Mouse (Mus musculus): ENCODE results near the gene Azin2. TPM values are rescaled to one million over a fixed set of nuclear protein-coding genes. Genes with fewer than 3 reads are reported as not detected.

The Azin2 gene
- polyA plus RNA-seq, 1 experiment from 2014 or later: 17.5 TPM

DNA sequence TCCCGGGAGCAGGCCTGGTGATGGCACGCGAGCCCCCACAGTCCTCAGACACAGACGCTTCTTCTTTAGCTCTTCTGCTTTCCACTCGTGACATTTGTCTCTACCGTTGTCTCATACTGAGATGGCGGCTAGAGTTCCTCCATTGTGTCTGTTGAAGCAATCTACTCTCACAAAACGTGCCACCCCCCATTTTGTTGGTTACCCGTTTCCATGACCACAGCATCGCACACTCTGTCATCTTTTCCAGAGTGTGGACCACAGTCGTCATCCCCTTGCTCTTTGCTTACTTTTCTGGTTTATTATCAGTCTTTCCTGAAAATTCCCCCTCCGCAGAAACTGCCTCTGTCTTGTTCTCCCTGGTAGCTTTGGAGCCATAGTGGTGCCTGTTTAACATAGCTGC, 68.1 kb downstream of the Azin2 start:
- H3K9me3 ChIP-seq (ENCODE audit: control insufficient read depth, low read length): no peaks in the 10 kb centered on the region
- H3K4me3 ChIP-seq (ENCODE audit: low read depth, low read length): no peak overlapping the region
- H3K4me2 ChIP-seq (ENCODE audit: low read length): no peak overlapping the region
- WGBS: 79% methylated on average over 12 of the region's 12 CpGs
- H3K36me3 ChIP-seq (ENCODE audit: control insufficient read depth, insufficient read depth, low read length): no peaks in the 10 kb centered on the region
- H3K4me1 ChIP-seq (replicated peaks; ENCODE audit: control insufficient read depth, insufficient read depth, low read length): peaks cover 16% of the 10 kb centered on the region
- no peak overlapping the region for H3K27ac ChIP-seq (ENCODE audit: low read depth)
- DNase-seq (ENCODE audit: low spot score): no peak
- ATAC-seq (replicated peaks; ENCODE audit: low FRiP score, low TSS enrichment, low read depth): no peak
- no peaks in the 10 kb centered on the region for H3K27me3 ChIP-seq (replicated peaks; ENCODE audit: control insufficient read depth, insufficient read depth, low read length)
- H3K9ac ChIP-seq (ENCODE audit: low read length): no peak overlapping the region

DNA sequence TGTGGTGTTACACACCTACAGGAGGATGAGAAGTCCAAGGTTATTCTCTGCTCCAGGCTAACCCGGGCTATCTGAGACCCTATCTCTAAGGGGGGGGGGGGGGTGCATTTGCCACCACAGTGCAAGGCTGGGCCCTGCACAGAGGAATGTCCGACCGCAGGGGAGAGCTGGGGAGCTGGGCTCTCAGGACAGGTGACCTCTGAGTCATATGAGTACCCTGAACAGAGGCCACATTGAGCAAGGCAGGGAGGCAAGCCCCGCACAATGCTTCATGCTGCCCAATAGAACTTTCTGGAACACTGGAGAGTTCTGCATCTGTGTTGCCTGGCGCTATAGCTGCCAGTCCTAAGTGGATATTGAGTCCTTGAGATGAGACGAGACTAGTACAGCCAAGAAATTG, 70.1 kb downstream of the Azin2 start:
- H3K4me3 ChIP-seq (ENCODE audit: low read depth, low read length): no peak overlapping the region
- H3K27me3 ChIP-seq (replicated peaks; ENCODE audit: control insufficient read depth, insufficient read depth, low read length): no peaks in the 10 kb centered on the region
- no peak overlapping the region for H3K9ac ChIP-seq (ENCODE audit: low read length)
- 0 out of 2 replicates have a peak, but pooled peaks cover 3% of the 10 kb centered on the region for H3K36me3 ChIP-seq (ENCODE audit: control insufficient read depth, insufficient read depth, low read length)
- no peak overlapping the region for H3K27ac ChIP-seq (ENCODE audit: low read depth)
- 87% methylated on average over 6 of the region's 6 CpGs for WGBS
- no peaks in the 10 kb centered on the region for H3K9me3 ChIP-seq (ENCODE audit: control insufficient read depth, low read length)
- peaks cover under 1% of the 10 kb centered on the region; the same call in 1 of the 2 replicates for H3K4me1 ChIP-seq (replicated peaks; ENCODE audit: control insufficient read depth, insufficient read depth, low read length)
- ATAC-seq (replicated peaks; ENCODE audit: low FRiP score, low TSS enrichment, low read depth): no peak
- H3K4me2 ChIP-seq (ENCODE audit: low read length): no peak overlapping the region
- DNase-seq (ENCODE audit: low spot score): no peak

DNA sequence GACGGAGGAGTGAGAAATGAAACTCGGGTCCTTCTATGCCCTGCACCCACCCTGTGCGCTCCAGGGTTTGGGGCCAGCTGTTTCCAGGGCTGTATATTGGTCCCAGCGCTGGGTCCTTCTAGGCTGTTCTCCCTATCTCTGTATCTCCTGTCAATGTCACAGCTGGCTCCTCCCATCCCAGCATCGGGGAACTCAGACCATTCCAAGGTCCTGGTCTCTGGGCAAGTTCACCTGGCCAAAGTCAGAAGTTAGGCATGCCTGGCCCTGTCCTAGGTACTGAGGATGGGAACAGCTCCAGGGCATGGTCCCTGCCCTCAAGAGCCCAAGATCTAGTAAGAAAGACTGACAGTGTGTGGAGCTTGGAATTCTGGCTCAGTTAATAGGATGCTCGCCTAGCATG, 70.5 kb downstream of the Azin2 start:
- Histone ChIP-seq H3K4me1 (replicated peaks; ENCODE audit: control insufficient read depth, insufficient read depth, low read length) (peaks cover 5% of the 10 kb centered on the region; the same call in 1 of the 2 replicates), H3K4me3 (ENCODE audit: low read depth, low read length) (no peak overlapping the region), H3K36me3 (ENCODE audit: control insufficient read depth, insufficient read depth, low read length) (0 out of 2 replicates have a peak, but pooled peaks cover 3% of the 10 kb centered on the region), H3K27ac (ENCODE audit: low read depth) (no peak overlapping the region), H3K9me3 (ENCODE audit: control insufficient read depth, low read length) (no peaks in the 10 kb centered on the region), H3K9ac (ENCODE audit: low read length) (no peak overlapping the region), H3K27me3 (replicated peaks; ENCODE audit: control insufficient read depth, insufficient read depth, low read length) (no peaks in the 10 kb centered on the region), H3K4me2 (ENCODE audit: low read length) (no peak overlapping the region)
- DNase-seq (ENCODE audit: low spot score) (no peak), ATAC-seq (replicated peaks; ENCODE audit: low FRiP score, low TSS enrichment, low read depth) (no peak)
- 67% methylated on average over 6 of the region's 6 CpGs for WGBS

DNA sequence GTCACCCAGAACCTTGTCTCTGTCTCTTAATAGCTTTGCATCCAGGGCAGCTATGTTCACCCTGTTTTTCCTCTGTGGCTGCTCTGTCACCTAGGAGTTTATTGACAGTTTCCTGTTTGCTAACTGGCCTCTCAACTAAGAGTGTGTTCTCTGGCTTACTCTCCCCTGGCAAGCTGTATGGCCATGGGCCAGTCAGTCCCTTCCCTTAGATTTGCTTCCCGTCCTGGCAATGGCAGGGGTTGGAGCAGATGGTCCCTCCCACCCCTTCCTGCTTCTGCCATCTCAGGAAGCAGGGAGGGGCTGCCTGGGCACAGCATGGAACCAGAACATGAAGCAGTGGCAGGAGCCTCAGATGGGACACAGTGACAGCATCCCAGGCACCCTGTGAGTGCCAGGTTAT, 71.1 kb downstream of the Azin2 start:
- Histone ChIP-seq H3K4me1 (replicated peaks; ENCODE audit: control insufficient read depth, insufficient read depth, low read length) (peaks cover 7% of the 10 kb centered on the region; the same call in 1 of the 2 replicates), H3K9me3 (ENCODE audit: control insufficient read depth, low read length) (no peaks in the 10 kb centered on the region), H3K9ac (ENCODE audit: low read length) (no peak overlapping the region), H3K36me3 (ENCODE audit: control insufficient read depth, insufficient read depth, low read length) (0 out of 2 replicates have a peak, but pooled peaks cover 3% of the 10 kb centered on the region), H3K4me3 (ENCODE audit: low read depth, low read length) (no peak overlapping the region), H3K4me2 (ENCODE audit: low read length) (no peak overlapping the region), H3K27ac (ENCODE audit: low read depth) (no peak overlapping the region), H3K27me3 (replicated peaks; ENCODE audit: control insufficient read depth, insufficient read depth, low read length) (no peaks in the 10 kb centered on the region)
- no peak for DNase-seq (ENCODE audit: low spot score)
- 24% methylated on average over 1 of the region's 1 CpGs for WGBS
- ATAC-seq (replicated peaks; ENCODE audit: low FRiP score, low TSS enrichment, low read depth): no peak

DNA sequence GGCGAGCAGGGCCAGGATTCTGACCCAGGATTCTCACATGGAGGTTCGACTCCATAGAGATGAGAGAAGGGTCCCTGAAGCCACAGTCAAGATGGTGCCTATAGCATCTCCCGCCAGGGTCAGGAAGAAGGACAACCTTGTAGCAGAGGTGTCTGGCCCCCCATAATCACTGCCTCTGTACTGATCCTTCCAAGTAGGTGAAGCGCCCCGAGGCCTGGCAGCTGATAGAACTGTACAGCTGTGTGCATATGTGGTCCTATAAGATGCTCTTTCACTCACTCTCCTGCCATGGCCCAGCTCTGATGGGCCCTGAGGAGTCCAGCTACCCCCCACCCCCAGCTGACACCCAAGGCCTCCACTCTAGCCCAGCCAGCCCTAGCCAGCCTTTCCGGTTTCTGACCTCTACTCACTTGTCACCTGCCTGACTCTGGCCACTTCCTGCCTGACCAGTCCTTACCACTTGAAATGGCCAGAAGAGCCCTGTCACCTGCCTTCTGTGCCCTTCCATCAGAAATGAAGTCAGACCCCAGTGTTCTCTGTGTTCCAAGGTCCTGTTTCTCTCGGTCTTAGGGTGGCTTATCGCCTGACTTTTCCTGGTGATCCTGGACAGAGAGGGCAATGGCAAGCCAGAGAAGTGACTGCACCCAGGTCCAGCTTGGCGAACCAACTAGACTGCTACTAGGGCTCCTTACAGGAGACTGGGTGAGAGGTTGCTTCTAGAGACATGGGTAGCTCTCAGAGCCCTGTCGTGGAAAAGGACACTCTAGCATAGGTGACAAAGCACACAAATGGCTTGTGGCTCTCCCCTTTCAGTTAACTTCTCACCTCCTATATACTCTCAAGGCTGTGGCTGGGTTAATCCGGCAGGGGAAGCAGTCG, 72.3 kb downstream of the Azin2 start:
- Histone ChIP-seq H3K4me2 (ENCODE audit: low read length) (no peak overlapping the region), H3K4me3 (ENCODE audit: low read depth, low read length) (no peak overlapping the region), H3K9ac (ENCODE audit: low read length) (no peak overlapping the region), H3K36me3 (ENCODE audit: control insufficient read depth, insufficient read depth, low read length) (0 out of 2 replicates have a peak, but pooled peaks cover 3% of the 10 kb centered on the region), H3K27me3 (replicated peaks; ENCODE audit: control insufficient read depth, insufficient read depth, low read length) (no peaks in the 10 kb centered on the region), H3K4me1 (replicated peaks; ENCODE audit: control insufficient read depth, insufficient read depth, low read length) (peaks cover 7% of the 10 kb centered on the region; the same call in 1 of the 2 replicates), H3K9me3 (ENCODE audit: control insufficient read depth, low read length) (no peaks in the 10 kb centered on the region), H3K27ac (ENCODE audit: low read depth) (no peak overlapping the region)
- DNase-seq (ENCODE audit: low spot score): no peak
- WGBS: 75% methylated on average over 12 of the region's 12 CpGs
- ATAC-seq (replicated peaks; ENCODE audit: low FRiP score, low TSS enrichment, low read depth): no peak

DNA sequence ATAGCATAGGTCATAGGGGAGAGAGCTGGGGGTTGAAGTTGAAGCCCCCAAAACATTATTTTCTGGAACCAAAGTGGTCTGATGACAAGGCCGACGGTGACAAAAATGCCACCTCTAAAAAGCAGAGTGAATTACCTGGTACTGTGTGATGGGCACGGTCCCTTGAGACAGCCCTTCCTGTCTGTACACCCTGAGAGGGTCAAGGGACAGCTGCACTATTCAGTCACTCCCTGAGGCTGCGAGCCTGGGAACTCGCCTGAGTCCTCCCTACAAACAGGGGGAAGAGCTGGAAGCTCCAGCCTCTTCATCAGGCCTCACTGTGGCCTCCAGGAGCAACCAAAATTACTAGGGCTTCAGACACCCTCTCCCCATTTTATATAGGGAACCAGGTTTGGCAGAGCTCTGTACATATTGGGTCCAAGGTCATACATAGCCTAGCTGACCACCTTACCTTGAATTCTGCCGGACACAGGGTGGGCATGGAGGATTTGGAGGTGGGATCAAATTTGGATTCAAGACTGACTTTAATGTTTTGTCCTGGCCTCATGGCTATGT, 73.7 kb downstream of the Azin2 start:
- Histone ChIP-seq H3K4me3 (ENCODE audit: low read depth, low read length) (no peak overlapping the region), H3K4me1 (replicated peaks; ENCODE audit: control insufficient read depth, insufficient read depth, low read length) (peaks cover 7% of the 10 kb centered on the region; the same call in 1 of the 2 replicates), H3K27me3 (replicated peaks; ENCODE audit: control insufficient read depth, insufficient read depth, low read length) (no peaks in the 10 kb centered on the region), H3K9ac (ENCODE audit: low read length) (no peak overlapping the region), H3K27ac (ENCODE audit: low read depth) (no peak overlapping the region), H3K36me3 (ENCODE audit: control insufficient read depth, insufficient read depth, low read length) (0 out of 2 replicates have a peak, but pooled peaks cover 3% of the 10 kb centered on the region), H3K4me2 (ENCODE audit: low read length) (no peak overlapping the region), H3K9me3 (ENCODE audit: control insufficient read depth, low read length) (no peaks in the 10 kb centered on the region)
- ATAC-seq (replicated peaks; ENCODE audit: low FRiP score, low TSS enrichment, low read depth): no peak
- DNase-seq (ENCODE audit: low spot score): no peak
- 85% methylated on average over 6 of the region's 6 CpGs for WGBS

DNA sequence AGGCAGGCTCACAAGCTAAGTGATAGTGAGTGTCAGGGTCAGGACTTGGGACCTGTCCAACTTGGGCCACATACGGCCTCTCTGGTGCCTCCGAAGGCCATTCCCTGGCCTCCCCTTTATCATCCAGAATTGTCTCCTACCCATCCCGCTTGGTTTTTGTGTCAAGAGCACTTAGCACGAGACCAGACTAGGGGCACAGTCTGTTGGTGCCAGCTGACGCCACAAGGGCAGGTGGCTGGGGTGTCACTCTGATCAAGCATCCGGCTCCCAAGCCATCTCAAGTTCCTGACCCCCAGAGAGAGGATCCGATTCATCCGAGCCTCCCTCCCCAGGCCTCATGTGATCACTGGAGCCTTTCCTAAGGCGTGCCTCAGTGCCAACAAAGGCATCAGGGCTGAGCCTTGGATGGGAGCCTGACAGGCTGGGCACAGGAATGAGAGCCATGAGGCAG, 74.6 kb downstream of the Azin2 start:
- no peaks in the 10 kb centered on the region for H3K9me3 ChIP-seq (ENCODE audit: control insufficient read depth, low read length)
- 0 out of 2 replicates have a peak, but pooled peaks cover 3% of the 10 kb centered on the region for H3K36me3 ChIP-seq (ENCODE audit: control insufficient read depth, insufficient read depth, low read length)
- no peak overlapping the region for H3K9ac ChIP-seq (ENCODE audit: low read length)
- WGBS: 76% methylated on average over 9 of the region's 9 CpGs
- H3K4me3 ChIP-seq (ENCODE audit: low read depth, low read length): no peak overlapping the region
- ATAC-seq (replicated peaks; ENCODE audit: low FRiP score, low TSS enrichment, low read depth) (no peak), DNase-seq (ENCODE audit: low spot score) (no peak)
- no peak overlapping the region for H3K27ac ChIP-seq (ENCODE audit: low read depth)
- H3K4me1 ChIP-seq (replicated peaks; ENCODE audit: control insufficient read depth, insufficient read depth, low read length): peaks cover 7% of the 10 kb centered on the region; the same call in 1 of the 2 replicates
- no peaks in the 10 kb centered on the region for H3K27me3 ChIP-seq (replicated peaks; ENCODE audit: control insufficient read depth, insufficient read depth, low read length)
- no peak overlapping the region for H3K4me2 ChIP-seq (ENCODE audit: low read length)

DNA sequence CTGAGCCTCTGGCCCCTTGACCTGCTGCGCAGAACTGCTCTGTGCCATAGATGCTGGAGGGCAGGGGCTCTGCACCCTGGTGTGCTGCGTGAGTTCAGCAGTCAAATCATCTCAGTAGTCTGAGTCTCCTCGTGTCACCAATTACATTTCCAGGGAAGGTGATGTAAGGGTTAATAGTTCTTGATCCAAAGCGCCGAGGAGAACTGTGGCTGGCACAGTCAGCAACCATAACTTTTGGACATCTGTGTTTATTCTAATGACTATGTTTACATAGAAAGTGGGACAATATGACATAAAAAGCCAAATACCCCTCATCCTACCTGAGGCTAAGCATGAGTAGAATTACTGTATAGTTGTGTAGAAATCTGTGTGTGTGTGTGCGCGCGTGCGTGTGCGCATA, 75.2 kb downstream of the Azin2 start:
- Histone ChIP-seq H3K27me3 (replicated peaks; ENCODE audit: control insufficient read depth, insufficient read depth, low read length) (no peaks in the 10 kb centered on the region), H3K4me3 (ENCODE audit: low read depth, low read length) (no peak overlapping the region), H3K27ac (ENCODE audit: low read depth) (no peak overlapping the region), H3K4me1 (replicated peaks; ENCODE audit: control insufficient read depth, insufficient read depth, low read length) (peaks cover 7% of the 10 kb centered on the region; the same call in 1 of the 2 replicates), H3K9me3 (ENCODE audit: control insufficient read depth, low read length) (no peaks in the 10 kb centered on the region), H3K9ac (ENCODE audit: low read length) (no peak overlapping the region), H3K36me3 (ENCODE audit: control insufficient read depth, insufficient read depth, low read length) (0 out of 2 replicates have a peak, but pooled peaks cover 3% of the 10 kb centered on the region), H3K4me2 (ENCODE audit: low read length) (no peak overlapping the region)
- no peak for DNase-seq (ENCODE audit: low spot score)
- 65% methylated on average over 10 of the region's 10 CpGs for WGBS
- no peak for ATAC-seq (replicated peaks; ENCODE audit: low FRiP score, low TSS enrichment, low read depth)
